Mouse (Mus musculus) megakaryocyte, embryonic 14.5 days (primary cell): Measurements from ENCODE around the gene Fbxo39. TPM values are rescaled to one million over a fixed set of nuclear protein-coding genes. Genes with fewer than 3 reads are reported as not detected.

Source experiments
- H3K27me3 ChIP-seq: replicated peaks from 2 replicates; pipeline ENCODE3; 2012; ENCODE audit warnings: inconsistent platforms
- H3K36me3 ChIP-seq: replicated peaks from 2 replicates; pipeline ENCODE3; 2012; ENCODE audit warnings: low read length, inconsistent platforms, mixed read lengths
- H3K4me1 ChIP-seq: 2 replicates; pipeline ENCODE4 v1.6.1; 2012; ENCODE audit warnings: inconsistent platforms
- H3K4me3 ChIP-seq: replicated peaks from 2 replicates; pipeline ENCODE3; 2012; ENCODE audit warnings: moderate library complexity, mild to moderate bottlenecking, inconsistent platforms
- H3K9me3 ChIP-seq: 2 replicates; pipeline ENCODE4 v1.6.1; 2012; ENCODE audit warnings: inconsistent platforms
- FLI1 ChIP-seq: IDR thresholded peaks from 2 replicates; pipeline ENCODE4 v1.6.1; 2012; ENCODE audit warnings: low read length, inconsistent platforms, mixed read lengths
- GATA1 ChIP-seq: IDR thresholded peaks from 3 replicates; pipeline ENCODE4 v1.6.1; 2012; ENCODE audit warnings: mixed read lengths, low read length, inconsistent platforms, borderline replicate concordance
- polyA plus RNA-seq: library from polyadenylated mRNA; stranded (reverse); fragments of >175 nt; gene quantifications from 2 replicates; pipeline ENCODE4 v1.2.3, GENCODE M21; 2012; ENCODE audit warnings: low replicate concordance; ENCODE audit not compliant: insufficient read depth

Gene Fbxo39
- polyA plus RNA-seq, 1 experiment: not detected

- H3K9me3 ChIP-seq: peaks cover 4% of the 10 kb centered on the region; the same call in 1 of the 2 replicates
- TF ChIP-seq FLI1 (no peak), GATA1 (no peak)
- no peak overlapping the region for H3K4me3 ChIP-seq
- no peaks in the 10 kb centered on the region for H3K36me3 ChIP-seq
- H3K27me3 ChIP-seq: peaks cover 18% of the 10 kb centered on the region
- no peaks in the 10 kb centered on the region for H3K4me1 ChIP-seq
These were observed 30.6 kb upstream of the Fbxo39 start for GRCm38 (mm10) chr11:72283486-72284224.

GRCm38 (mm10) chr11:72284532-72285182 lies 29.6 kb upstream of the Fbxo39 start:
- peaks cover 7% of the 10 kb centered on the region for H3K9me3 ChIP-seq
- no peak overlapping the region for H3K4me3 ChIP-seq
- H3K36me3 ChIP-seq: no peaks in the 10 kb centered on the region
- H3K4me1 ChIP-seq: no peaks in the 10 kb centered on the region
- peaks cover 19% of the 10 kb centered on the region for H3K27me3 ChIP-seq
- no peak for TF ChIP-seq GATA1
- TF ChIP-seq FLI1: no peak

GRCm38 (mm10) chr11:72285971-72286480 lies 28.2 kb upstream of the Fbxo39 start:
- no peak overlapping the region for H3K4me3 ChIP-seq
- H3K9me3 ChIP-seq: peaks cover 11% of the 10 kb centered on the region
- no peaks in the 10 kb centered on the region for H3K4me1 ChIP-seq
- H3K36me3 ChIP-seq: no peaks in the 10 kb centered on the region
- TF ChIP-seq FLI1 (no peak), GATA1 (no peak)
- H3K27me3 ChIP-seq: peaks cover 16% of the 10 kb centered on the region

GRCm38 (mm10) chr11:72286651-72287050 lies 27.6 kb upstream of the Fbxo39 start:
- peaks cover 11% of the 10 kb centered on the region for H3K9me3 ChIP-seq
- no peaks in the 10 kb centered on the region for H3K36me3 ChIP-seq
- H3K4me3 ChIP-seq: no peak overlapping the region
- TF ChIP-seq FLI1: no peak
- no peak for TF ChIP-seq GATA1
- H3K27me3 ChIP-seq: peaks cover 16% of the 10 kb centered on the region
- no peaks in the 10 kb centered on the region for H3K4me1 ChIP-seq

- H3K27me3 ChIP-seq: peaks cover 16% of the 10 kb centered on the region
- no peaks in the 10 kb centered on the region for H3K36me3 ChIP-seq
- H3K9me3 ChIP-seq: peaks cover 11% of the 10 kb centered on the region
- TF ChIP-seq GATA1 (no peak), FLI1 (no peak)
- no peak overlapping the region for H3K4me3 ChIP-seq
- H3K4me1 ChIP-seq: no peaks in the 10 kb centered on the region
These were observed 27.1 kb upstream of the Fbxo39 start for GRCm38 (mm10) chr11:72287126-72287525.

- H3K36me3 ChIP-seq: no peaks in the 10 kb centered on the region
- TF ChIP-seq FLI1 (no peak), GATA1 (no peak)
- H3K4me3 ChIP-seq: no peak overlapping the region
- H3K9me3 ChIP-seq: peaks cover 11% of the 10 kb centered on the region
- no peaks in the 10 kb centered on the region for H3K4me1 ChIP-seq
- peaks cover 16% of the 10 kb centered on the region for H3K27me3 ChIP-seq
These were observed 26.7 kb upstream of the Fbxo39 start for GRCm38 (mm10) chr11:72287543-72287942.

GRCm38 (mm10) chr11:72293116-72293515 lies 21.1 kb upstream of the Fbxo39 start:
- peaks cover 5% of the 10 kb centered on the region for H3K27me3 ChIP-seq
- H3K9me3 ChIP-seq: peaks cover 11% of the 10 kb centered on the region
- H3K4me3 ChIP-seq: no peak overlapping the region
- no peaks in the 10 kb centered on the region for H3K36me3 ChIP-seq
- no peaks in the 10 kb centered on the region for H3K4me1 ChIP-seq
- TF ChIP-seq GATA1 (no peak), FLI1 (no peak)

GRCm38 (mm10) chr11:72301334-72301733 lies 12.9 kb upstream of the Fbxo39 start, which contains the start of gene Xaf1:
TSS of gene Xaf1 (plus strand) at chr11:72301629.
- Histone ChIP-seq H3K9me3 (no peaks in the 10 kb centered on the region), H3K4me3 (peak within 1 kb of the TSS; percentile 93), H3K36me3 (peaks cover 33% of the 10 kb centered on the region), H3K27me3 (no peaks in the 10 kb centered on the region), H3K4me1 (peaks cover 39% of the 10 kb centered on the region)
- TF ChIP-seq GATA1: no peak
- no peak for TF ChIP-seq FLI1

- Histone ChIP-seq H3K9me3 (no peaks in the 10 kb centered on the region), H3K4me3 (peak overlapping the region; percentile 93), H3K36me3 (peaks cover 42% of the 10 kb centered on the region), H3K27me3 (no peaks in the 10 kb centered on the region), H3K4me1 (peaks cover 39% of the 10 kb centered on the region)
- TF ChIP-seq FLI1 (no peak), GATA1 (no peak)
These were observed 12.0 kb upstream of the Fbxo39 start for GRCm38 (mm10) chr11:72302230-72302629.

GRCm38 (mm10) chr11:72307461-72307860 lies 6.8 kb upstream of the Fbxo39 start:
- Histone ChIP-seq H3K4me1 (peaks cover 24% of the 10 kb centered on the region), H3K4me3 (no peak overlapping the region), H3K27me3 (peaks cover 3% of the 10 kb centered on the region), H3K36me3 (peaks cover 81% of the 10 kb centered on the region), H3K9me3 (no peaks in the 10 kb centered on the region)
- TF ChIP-seq GATA1 (no peak), FLI1 (no peak)
